Mouse (Mus musculus) MEL (cell line): ENCODE results near the gene Hpcal4. TPM values are rescaled to one million over a fixed set of nuclear protein-coding genes. Genes with fewer than 3 reads are reported as not detected.
"Not testable (repeated sequence)": the region's sequence is repeated elsewhere in the genome, so short reads cannot be mapped to it uniquely, and the experiment has no call there.

Experiments
- DNase-seq: peaks from one replicate; pipeline ENCODE4 v3.0.0; 2011; ENCODE audit warnings: low read depth, low spot score
- H3K27ac ChIP-seq: 2 replicates; pipeline ENCODE4 v1.5.1; 2012; ENCODE audit warnings: low read depth, mild to moderate bottlenecking, control low read depth, low read length, moderate library complexity; ENCODE audit not compliant: control insufficient read depth
- H3K27me3 ChIP-seq, 2 experiments: fragments of 150-350 bp in 1 of 2; sonication (generic) in 1 of 2; 2 replicates each; pipeline ENCODE4 v1.6.1; 2012; ENCODE audit warnings: low read length in 2 of 2, mild to moderate bottlenecking in 2 of 2, improper control_type of control experiment in 1 of 2, moderate library complexity in 1 of 2; ENCODE audit not compliant: insufficient read depth in 2 of 2, control insufficient read depth in 1 of 2
- H3K36me3 ChIP-seq, 2 experiments: 2 replicates each; pipeline ENCODE4 v1.6.1; 2012 to 2014; ENCODE audit warnings: low read length in 2 of 2, improper control_type of control experiment in 1 of 2, inconsistent platforms in 1 of 2, mild to moderate bottlenecking in 1 of 2; ENCODE audit not compliant: insufficient read depth in 2 of 2, control insufficient read depth in 1 of 2
- H3K4me1 ChIP-seq, 2 experiments: fragments of 150-350 bp in 1 of 2; sonication (generic) in 1 of 2; 2 replicates each; pipeline ENCODE4 v1.6.1; 2012; ENCODE audit warnings: low read length in 2 of 2, improper control_type of control experiment in 1 of 2, mild to moderate bottlenecking in 1 of 2; ENCODE audit not compliant: insufficient read depth in 2 of 2, control insufficient read depth in 1 of 2
- H3K4me3 ChIP-seq, 2 experiments: fragments of 150-350 bp in 1 of 2; sonication (generic) in 1 of 2; 2 replicates each; pipeline ENCODE4 v1.5.1; 2012; ENCODE audit warnings: low read depth in 2 of 2, low read length in 2 of 2, mild to moderate bottlenecking in 2 of 2, moderate library complexity in 2 of 2, control low read depth in 1 of 2, improper control_type of control experiment in 1 of 2; ENCODE audit not compliant: control insufficient read depth in 1 of 2, insufficient read depth in 1 of 2
- H3K79me2 ChIP-seq: 2 replicates; pipeline ENCODE4 v1.6.1; 2012; ENCODE audit warnings: mild to moderate bottlenecking, low read length, moderate library complexity; ENCODE audit not compliant: control insufficient read depth, poor library complexity, insufficient read depth
- H3K9ac ChIP-seq: 2 replicates; pipeline ENCODE4 v1.6.1; 2012; ENCODE audit warnings: low read depth, mild to moderate bottlenecking, control low read depth, low read length, moderate library complexity; ENCODE audit not compliant: control insufficient read depth, poor library complexity, severe bottlenecking
- H3K9me3 ChIP-seq: fragments of 150-350 bp; sonication (generic); replicated peaks from 2 replicates; pipeline ENCODE4 v1.6.1; 2012; ENCODE audit warnings: mild to moderate bottlenecking, low read length, improper control_type of control experiment, moderate library complexity; ENCODE audit not compliant: insufficient read depth
- CHD1 ChIP-seq: IDR thresholded peaks from 2 replicates; pipeline ENCODE4 v1.6.1; 2012; ENCODE audit warnings: low read depth, mild to moderate bottlenecking, inconsistent platforms, low read length, improper control_type of control experiment
- CHD2 ChIP-seq: IDR thresholded peaks from 2 replicates; pipeline ENCODE4 v1.6.1; 2011; ENCODE audit warnings: low read length, improper control_type of control experiment
- EP300 ChIP-seq, 2 experiments: IDR thresholded peaks; 2 replicates each; pipeline ENCODE4 v1.6.1; 2011; ENCODE audit warnings: improper control_type of control experiment in 2 of 2, low read length in 2 of 2, low read depth in 1 of 2, mild to moderate bottlenecking in 1 of 2
- ETS1 ChIP-seq: IDR thresholded peaks from 2 replicates; pipeline ENCODE4 v1.6.1; 2012; ENCODE audit warnings: low read depth, mild to moderate bottlenecking, inconsistent platforms, low read length, improper control_type of control experiment, moderate library complexity
- GATA1 ChIP-seq: IDR thresholded peaks from 2 replicates; pipeline ENCODE4 v1.6.1; 2011; ENCODE audit warnings: low read depth, low read length, improper control_type of control experiment
- HCFC1 ChIP-seq: IDR thresholded peaks from 2 replicates; pipeline ENCODE4 v1.6.1; 2012; ENCODE audit warnings: low read depth, mild to moderate bottlenecking, inconsistent platforms, low read length, improper control_type of control experiment, moderate library complexity
- MAFK ChIP-seq: IDR thresholded peaks from 2 replicates; pipeline ENCODE4 v1.6.1; 2011; ENCODE audit warnings: low read depth, mild to moderate bottlenecking, low read length, improper control_type of control experiment, borderline replicate concordance
- MAX ChIP-seq: IDR thresholded peaks from 2 replicates; pipeline ENCODE4 v1.6.1; 2011; ENCODE audit warnings: low read length, improper control_type of control experiment
- MAZ ChIP-seq: IDR thresholded peaks from 2 replicates; pipeline ENCODE4 v1.6.1; 2012; ENCODE audit warnings: low read depth, mild to moderate bottlenecking, inconsistent platforms, low read length, improper control_type of control experiment
- MEF2A ChIP-seq: IDR thresholded peaks from 2 replicates; pipeline ENCODE4 v1.6.1; 2014; ENCODE audit warnings: low read depth, mild to moderate bottlenecking, inconsistent platforms, low read length, improper control_type of control experiment; ENCODE audit not compliant: poor library complexity, insufficient replicate concordance, severe bottlenecking; ENCODE audit errors: extremely low read depth
- POLR2AphosphoS5 ChIP-seq: IDR thresholded peaks from 2 replicates; pipeline ENCODE4 v1.6.1; 2012; ENCODE audit warnings: low read depth, borderline replicate concordance, mild to moderate bottlenecking, inconsistent platforms, low read length, moderate library complexity, mixed read lengths
- RCOR1 ChIP-seq: IDR thresholded peaks from 2 replicates; pipeline ENCODE4 v1.6.1; 2012; ENCODE audit warnings: low read depth, mild to moderate bottlenecking, inconsistent platforms, low read length, improper control_type of control experiment
- TAL1 ChIP-seq: IDR thresholded peaks from 2 replicates; pipeline ENCODE4 v1.6.1; 2012; ENCODE audit warnings: mild to moderate bottlenecking, inconsistent platforms, low read length, moderate library complexity, mixed read lengths
- TCF12 ChIP-seq: IDR thresholded peaks from 2 replicates; pipeline ENCODE4 v1.6.1; 2014; ENCODE audit warnings: low read depth, mild to moderate bottlenecking, inconsistent platforms, low read length, improper control_type of control experiment, moderate library complexity
- USF1 ChIP-seq: IDR thresholded peaks from 2 replicates; pipeline ENCODE4 v1.6.1; 2014; ENCODE audit warnings: low read depth, mild to moderate bottlenecking, inconsistent platforms, low read length, improper control_type of control experiment, moderate library complexity
- ZKSCAN1 ChIP-seq: IDR thresholded peaks from 2 replicates; pipeline ENCODE4 v1.6.1; 2012; ENCODE audit warnings: low read depth, mild to moderate bottlenecking, inconsistent platforms, low read length, improper control_type of control experiment, moderate library complexity
- ZNF384 ChIP-seq: IDR thresholded peaks from 2 replicates; pipeline ENCODE4 v1.6.1; 2012; ENCODE audit warnings: low read depth, mild to moderate bottlenecking, inconsistent platforms, low read length, improper control_type of control experiment
- polyA plus RNA-seq, 2 experiments: library from polyadenylated mRNA; stranded (reverse) in 1 of 2; unstranded in 1 of 2; fragments of >175 nt in 1 of 2; fragments of >200 nt in 1 of 2; gene quantifications; 2 replicates each; pipeline versions ENCODE4 v1.2.1 to v1.2.4; 2012; ENCODE audit warnings: low replicate concordance in 2 of 2, low read depth in 1 of 2; ENCODE audit not compliant: insufficient read length in 2 of 2, insufficient read depth in 1 of 2, missing spikeins in 1 of 2
- total RNA-seq: library from RNA; depleted of rRNA; stranded (reverse); fragments of 300-350 nt; gene quantifications from 2 replicates; pipeline ENCODE4 v1.2.3, GENCODE M21; 2012

Gene Hpcal4
- total and polyA plus RNA-seq, 3 experiments, result not detected

DNA sequence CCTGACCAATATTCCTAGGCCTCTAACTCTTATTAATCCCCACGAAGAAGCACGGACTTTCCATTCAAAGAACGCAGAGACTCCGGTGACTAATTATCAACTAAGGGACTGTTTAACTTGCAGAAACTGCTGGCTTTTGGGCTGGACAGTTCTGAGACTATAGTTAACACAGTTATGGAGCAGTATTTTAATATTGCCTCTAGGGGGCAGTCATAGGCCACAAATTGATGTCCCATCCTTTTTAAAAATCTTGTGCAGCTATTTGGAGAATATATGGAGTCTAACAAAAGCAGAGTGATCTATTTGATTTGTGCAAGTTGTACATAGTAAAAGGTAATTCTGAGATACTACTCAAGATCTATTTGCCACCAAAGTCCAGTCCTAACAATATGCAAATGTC is 28.0 kb upstream of the Hpcal4 start (continued):
- no peak for TF ChIP-seq TAL1

DNA sequence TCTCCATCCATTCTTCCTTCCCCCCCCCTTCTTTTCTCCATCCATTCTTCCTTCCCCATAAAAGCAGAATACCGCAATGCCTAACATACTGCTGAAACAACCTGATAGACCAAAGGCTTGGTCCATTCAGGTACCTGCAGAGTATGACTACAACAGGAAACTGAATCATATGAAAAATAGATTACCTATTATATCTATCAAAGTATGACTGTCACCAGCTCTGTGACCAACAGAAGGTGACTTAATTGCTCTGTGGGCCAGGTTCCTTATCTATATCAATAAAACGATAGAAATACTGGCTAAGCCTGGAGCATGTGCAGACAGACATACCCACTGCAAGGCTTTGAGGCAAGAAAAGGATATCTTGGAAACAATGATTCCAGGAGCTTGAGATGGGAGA is 27.6 kb upstream of the Hpcal4 start:
- Histone ChIP-seq H3K36me3 (peaks cover 0 to 4% of the 10 kb centered on the region in 2 experiments; a peak in 1 of 4 replicates), H3K4me1 (peaks cover 0 to 6% of the 10 kb centered on the region in 2 experiments; a peak in 2 of 4 replicates), H3K9ac (no peak overlapping the region), H3K9me3 (no peaks in the 10 kb centered on the region), H3K27ac (no peak overlapping the region), H3K4me3 (no peak overlapping the region), H3K79me2 (no peaks in the 10 kb centered on the region), H3K27me3 (peaks cover 0 to 2% of the 10 kb centered on the region in 2 experiments; a peak in 2 of 4 replicates)
- no peak for DNase-seq
- TF ChIP-seq HCFC1 (no peak), ZKSCAN1 (no peak), MAX (no peak), MAFK (no peak), USF1 (no peak), ETS1 (no peak), POLR2AphosphoS5 (no peak)

DNA sequence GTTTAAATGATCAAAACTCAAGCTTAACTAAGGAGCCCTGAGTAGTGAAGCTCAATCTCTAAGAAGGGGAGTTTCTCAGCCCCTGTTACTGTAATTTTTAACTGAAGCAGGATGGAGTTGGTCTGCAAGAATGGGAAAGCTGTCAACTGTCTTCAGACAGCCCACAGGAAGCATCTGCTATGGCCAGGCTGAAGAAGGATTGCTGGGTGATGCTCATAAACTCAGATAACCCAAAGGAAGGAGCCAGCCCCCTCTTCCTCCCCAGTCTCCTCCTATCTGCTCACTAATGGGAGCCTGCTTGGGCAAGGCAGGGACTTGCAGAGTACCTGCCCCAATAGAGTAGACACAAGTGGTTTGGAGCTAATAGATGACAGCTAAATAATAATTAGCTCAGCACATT is 27.2 kb upstream of the Hpcal4 start:
- H3K4me3 ChIP-seq, result no peak overlapping the region
- no peak for DNase-seq

DNA sequence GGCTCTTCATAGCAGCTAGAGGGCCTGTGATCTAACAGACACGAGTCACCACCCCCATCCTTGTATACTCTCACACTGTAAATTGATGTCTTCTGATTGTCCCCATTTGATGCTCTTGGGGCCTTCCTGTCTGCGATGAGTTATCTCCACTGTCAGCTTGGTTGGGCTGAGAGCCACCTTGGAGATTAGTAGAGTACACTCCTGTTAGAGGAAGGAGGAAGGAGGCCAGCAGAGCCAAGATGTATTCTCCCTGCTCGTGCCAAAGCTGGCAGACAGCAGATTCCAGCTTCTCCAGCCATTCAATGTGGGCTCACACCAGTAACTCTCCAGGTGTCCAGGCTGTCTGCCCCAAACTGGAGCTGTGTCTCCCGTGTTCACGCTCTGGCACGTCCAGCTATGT is 22.5 kb upstream of the Hpcal4 start:
- no peaks in the 10 kb centered on the region for H3K9me3 ChIP-seq
- peaks cover 0 to 2% of the 10 kb centered on the region in 2 experiments; a peak in 1 of 4 replicates for H3K27me3 ChIP-seq
- no peak overlapping the region for H3K9ac ChIP-seq
- peaks cover 0 to 15% of the 10 kb centered on the region in 2 experiments; a peak in 2 of 4 replicates for H3K36me3 ChIP-seq
- TF ChIP-seq RCOR1, result peak; percentile 55; the same call in 1 of the 2 replicates
- TF ChIP-seq EP300 (IDR thresholded peaks at IDR 0.05; ENCODE audit: low read depth in 1 of 2, low read length in 2 of 2), result peak; percentile 53 to 71
- TF ChIP-seq GATA1, result peak; percentile 65
- TF ChIP-seq CHD1, result no peak
- TF ChIP-seq ETS1, result 0 out of 2 replicates have a peak, but pooled peaks have one; percentile 24
- no peak for TF ChIP-seq MAZ
- no peak for TF ChIP-seq MAX
- peak; percentile 71 for TF ChIP-seq TCF12
- peak; percentile 33; the same call in 1 of the 2 replicates for TF ChIP-seq TAL1
- peak; percentile 71 for DNase-seq
- peaks cover 0 to 22% of the 10 kb centered on the region in 2 experiments; a peak in 3 of 4 replicates for H3K4me1 ChIP-seq
- no peak overlapping the region for H3K4me3 ChIP-seq
- no peak overlapping the region for H3K27ac ChIP-seq
- H3K79me2 ChIP-seq, result no peaks in the 10 kb centered on the region

More for the DNA sequence above, 27.2 kb upstream of the Hpcal4 start:
- Histone ChIP-seq H3K27me3 (peaks cover 0 to 2% of the 10 kb centered on the region in 2 experiments; a peak in 2 of 4 replicates), H3K79me2 (no peaks in the 10 kb centered on the region), H3K9ac (no peak overlapping the region), H3K36me3 (peaks cover 0 to 6% of the 10 kb centered on the region in 2 experiments; a peak in 1 of 4 replicates), H3K4me1 (peaks cover 0 to 11% of the 10 kb centered on the region in 2 experiments; a peak in 2 of 4 replicates), H3K27ac (no peak overlapping the region), H3K9me3 (no peaks in the 10 kb centered on the region)
- TF ChIP-seq GATA1 (no peak), MEF2A (no peak), CHD2 (no peak), ZNF384 (no peak), TAL1 (no peak), RCOR1 (no peak)

DNA sequence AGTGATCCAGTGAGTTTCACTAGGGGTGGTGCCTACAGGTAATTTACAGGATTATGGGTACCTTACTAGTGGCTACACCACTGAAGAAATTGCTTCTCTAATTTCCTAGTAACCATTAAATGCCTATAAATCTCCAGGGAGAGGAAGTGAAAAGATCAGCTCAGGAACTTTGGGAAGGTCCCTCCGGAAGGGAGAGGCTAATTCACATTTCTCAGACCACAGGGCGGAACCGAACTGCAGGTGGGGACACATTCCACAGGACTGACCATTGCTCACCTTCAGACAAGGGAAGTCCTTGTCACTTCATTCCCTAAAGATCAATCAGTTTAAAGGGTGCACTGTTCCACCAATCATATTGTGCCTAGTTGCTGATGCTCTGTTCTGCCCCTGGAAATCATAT is 21.8 kb upstream of the Hpcal4 start:
- not testable (repeated sequence) for H3K9me3 ChIP-seq, DNase-seq, H3K9ac ChIP-seq, H3K79me2 ChIP-seq, H3K27ac ChIP-seq, H3K27me3 ChIP-seq, H3K4me3 ChIP-seq
- H3K36me3 ChIP-seq, result peaks cover 0 to 15% of the 10 kb centered on the region in 2 experiments; a peak in 2 of 4 replicates
- H3K4me1 ChIP-seq, result peaks cover 0 to 22% of the 10 kb centered on the region in 2 experiments; a peak in 3 of 4 replicates
